Mouse (Mus musculus) kidney, adult 8-10 months (tissue): ENCODE data around the gene Defb20.

Source experiments
- DNase-seq, 2 experiments: peaks; one replicate each; pipeline ENCODE4 v3.0.0; 2022

Defb20 gene

GRCm38 (mm10) chr2:152500204-152500862 is 23.5 kb downstream of the Defb20 start:
- no peak for DNase-seq

- DNase-seq: no peak
Observed at GRCm38 (mm10) chr2:152500863-152501229, 24.0 kb downstream of the Defb20 start.

DNA sequence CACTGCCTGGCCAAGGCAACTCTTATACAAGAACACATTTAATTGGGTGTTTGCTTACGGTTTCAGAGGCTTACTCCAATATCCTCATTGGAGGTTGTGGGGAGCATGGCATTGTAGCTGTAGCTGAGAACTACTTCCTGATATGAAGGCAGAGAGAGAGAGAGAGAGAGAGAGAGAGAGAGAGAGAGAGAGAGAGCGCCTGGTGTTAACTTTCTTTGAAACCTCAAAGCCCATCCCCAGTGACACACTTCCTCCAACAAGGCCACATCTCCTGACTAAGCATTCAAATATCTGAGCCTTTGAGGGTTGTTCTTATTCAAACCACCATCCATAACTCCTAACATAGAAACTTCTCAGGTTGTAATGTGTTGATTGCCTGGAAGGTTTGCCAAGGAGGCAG is 27.1 kb downstream of the Defb20 start:
- DNase-seq: no peak

GRCm38 (mm10) chr2:152511592-152511991 is 34.7 kb downstream of the Defb20 start, which contains the start of gene Defb26:
Defb26 (minus strand) TSS chr2:152511692.
- no peak for DNase-seq

DNA sequence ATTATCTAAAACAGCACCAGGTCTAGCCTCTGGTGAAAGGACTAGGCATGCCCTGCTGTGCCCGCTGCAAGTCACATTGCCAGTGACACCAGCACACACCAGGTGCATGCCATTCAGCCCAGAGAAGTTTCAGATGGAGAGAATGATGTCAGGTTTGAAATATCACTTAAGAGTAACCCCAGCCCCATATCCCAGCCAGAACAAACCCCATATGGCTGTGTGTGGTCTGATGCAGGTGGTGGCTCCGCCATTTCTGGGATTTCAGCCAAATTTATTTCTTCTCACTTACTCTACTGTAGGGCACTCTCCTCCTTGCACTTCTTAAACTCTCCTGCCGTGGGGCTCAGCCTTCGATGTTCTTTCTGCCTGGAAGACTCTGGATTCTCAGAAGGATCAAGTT is 39.2 kb downstream of the Defb20 start:
- DNase-seq: no peak

- peak in 1 of 2 experiments; percentile 24 for DNase-seq
Observed at GRCm38 (mm10) chr2:152517981-152518380, 41.1 kb downstream of the Defb20 start, which contains the start of gene Defb28. Defb28 (plus strand) TSS chr2:152518255.
